Mouse (Mus musculus) cerebellum, adult 18-20 months (tissue): ENCODE data around the gene Wipf2.

Experiments
- DNase-seq, 2 experiments: peaks; one replicate each; pipeline ENCODE4 v3.0.0; 2021

Wipf2 gene

GRCm38 (mm10) chr11:98944897-98945604 is 81.6 kb downstream of the Wipf2 start:
- no peak for DNase-seq

- no peak for DNase-seq
Measured at GRCm38 (mm10) chr11:98945605-98945977, 82.2 kb downstream of the Wipf2 start.

- no peak for DNase-seq
Measured at GRCm38 (mm10) chr11:98947969-98948569, 84.6 kb downstream of the Wipf2 start.

- DNase-seq = no peak
Measured at GRCm38 (mm10) chr11:98949242-98949957, 86.0 kb downstream of the Wipf2 start.

GRCm38 (mm10) chr11:98949958-98950460 is 86.6 kb downstream of the Wipf2 start:
- peak; percentile 56 to 73 for DNase-seq

- peak in 1 of 2 experiments; percentile 13 for DNase-seq
Measured at GRCm38 (mm10) chr11:98950484-98950883, 87.0 kb downstream of the Wipf2 start.

- peak; percentile 78 to 83 for DNase-seq
Measured at GRCm38 (mm10) chr11:98951026-98951906, 87.8 kb downstream of the Wipf2 start.

GRCm38 (mm10) chr11:98952111-98952510 is 88.7 kb downstream of the Wipf2 start:
- DNase-seq = no peak

GRCm38 (mm10) chr11:98952736-98953135 is 89.3 kb downstream of the Wipf2 start:
- no peak for DNase-seq

- DNase-seq = no peak
Measured at GRCm38 (mm10) chr11:98953361-98953760, 89.9 kb downstream of the Wipf2 start.

GRCm38 (mm10) chr11:98953835-98954320 is 90.4 kb downstream of the Wipf2 start:
- DNase-seq = peak; percentile 5 to 28

- peak; percentile 59 to 73 for DNase-seq
Measured at GRCm38 (mm10) chr11:98954373-98954772, 90.9 kb downstream of the Wipf2 start.
